Mouse (Mus musculus): ENCODE measurements around the gene Usp43. TPM values are rescaled to one million over a fixed set of nuclear protein-coding genes. Genes with fewer than 3 reads are reported as not detected.
A peak's percentile ranks its signal among the peaks of the same experiment; 100 is the strongest.

Usp43 gene
- polyA plus RNA-seq, 1 experiment from 2014 or later = 3.3 TPM

DNA sequence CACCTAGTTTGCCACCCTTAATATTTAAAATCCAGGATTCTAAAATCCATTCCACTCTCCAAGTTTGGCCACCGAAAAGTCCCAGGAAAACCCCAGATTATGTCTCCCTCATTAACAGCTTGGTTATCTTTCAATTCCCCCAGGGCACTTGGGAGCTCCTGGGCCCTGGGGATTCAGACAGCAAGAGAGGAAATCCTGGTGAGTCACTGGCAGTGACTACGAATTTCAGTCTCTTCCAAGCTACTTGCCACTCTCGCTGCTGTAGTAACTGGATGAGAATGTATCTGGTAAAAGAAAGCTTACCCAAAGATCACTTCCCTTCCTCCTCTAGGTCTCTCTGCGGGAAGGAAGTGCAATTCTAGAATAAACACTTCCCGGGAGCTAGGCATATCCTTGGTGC is 2.4 kb downstream of the Usp43 start:
- Histone ChIP-seq H3K9me3 (ENCODE audit: control insufficient read depth, low read length) (no peaks in the 10 kb centered on the region), H3K4me2 (replicated peaks; ENCODE audit: low read depth, low read length) (no peak overlapping the region), H3K9ac (ENCODE audit: low read depth, low read length) (no peak overlapping the region), H3K27me3 (ENCODE audit: control insufficient read depth, insufficient read depth, low read length) (0 out of 2 replicates have a peak, but pooled peaks cover 14% of the 10 kb centered on the region), H3K27ac (ENCODE audit: low read depth, low read length) (no peak overlapping the region), H3K36me3 (ENCODE audit: control insufficient read depth, insufficient read depth, low read length) (no peaks in the 10 kb centered on the region), H3K4me3 (ENCODE audit: low read length) (no peak overlapping the region), H3K4me1 (ENCODE audit: control insufficient read depth, insufficient read depth, low read length) (no peaks in the 10 kb centered on the region)
- ATAC-seq (ENCODE audit: low FRiP score, low TSS enrichment) = no peak
- 78% methylated on average over 5 of the region's 5 CpGs for WGBS

DNA sequence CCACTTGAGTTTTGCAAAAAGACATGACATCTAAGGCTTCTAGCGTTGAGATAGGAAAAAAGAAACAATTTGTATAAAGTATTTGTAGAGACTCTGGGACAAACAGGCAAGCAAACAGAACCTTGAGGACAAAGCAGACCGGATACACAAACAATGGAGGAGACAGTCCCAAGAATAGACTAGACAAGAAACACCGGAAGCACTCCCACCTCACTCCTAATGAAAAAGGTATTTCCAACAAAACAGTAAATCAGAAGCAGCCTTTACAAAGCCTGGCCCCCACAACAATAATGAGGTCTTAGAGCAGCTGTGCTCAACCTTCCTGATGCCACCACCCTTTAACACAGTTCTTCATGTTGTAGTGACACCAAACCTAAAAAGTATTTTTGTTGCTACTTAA is 4.8 kb downstream of the Usp43 start:
- Histone ChIP-seq H3K4me2 (replicated peaks; ENCODE audit: low read depth, low read length) (no peak overlapping the region), H3K4me1 (ENCODE audit: control insufficient read depth, insufficient read depth, low read length) (no peaks in the 10 kb centered on the region), H3K27ac (ENCODE audit: low read depth, low read length) (no peak overlapping the region), H3K36me3 (ENCODE audit: control insufficient read depth, insufficient read depth, low read length) (no peaks in the 10 kb centered on the region), H3K9ac (ENCODE audit: low read depth, low read length) (no peak overlapping the region), H3K4me3 (ENCODE audit: low read length) (no peak overlapping the region), H3K27me3 (ENCODE audit: control insufficient read depth, insufficient read depth, low read length) (0 out of 2 replicates have a peak, but pooled peaks cover 14% of the 10 kb centered on the region), H3K9me3 (ENCODE audit: control insufficient read depth, low read length) (no peaks in the 10 kb centered on the region)
- no peak for ATAC-seq (ENCODE audit: low FRiP score, low TSS enrichment)
- WGBS = 76% methylated on average over 3 of the region's 3 CpGs

DNA sequence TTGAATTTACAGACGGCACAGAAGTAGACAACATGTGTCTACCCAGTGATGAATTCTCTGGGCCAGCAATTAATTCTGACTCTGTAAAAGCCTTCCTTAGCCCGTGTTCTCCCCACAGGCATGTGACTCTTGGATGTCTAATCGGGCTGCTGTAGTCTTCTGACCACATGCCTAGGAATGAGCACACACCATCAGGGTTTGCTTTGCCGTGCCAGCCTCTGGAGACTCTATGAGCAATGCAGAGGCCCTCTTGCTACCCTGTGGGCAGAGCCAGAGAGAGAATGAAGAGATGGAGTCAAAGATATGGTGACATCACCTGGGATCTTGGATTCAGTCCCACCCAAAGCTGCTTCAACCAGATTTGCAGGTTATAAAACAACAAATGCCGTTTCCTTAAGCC is 10.9 kb downstream of the Usp43 start:
- H3K27ac ChIP-seq (ENCODE audit: low read depth, low read length) = no peak overlapping the region
- H3K4me2 ChIP-seq (replicated peaks; ENCODE audit: low read depth, low read length) = no peak overlapping the region
- no peaks in the 10 kb centered on the region for H3K36me3 ChIP-seq (ENCODE audit: control insufficient read depth, insufficient read depth, low read length)
- no peak overlapping the region for H3K9ac ChIP-seq (ENCODE audit: low read depth, low read length)
- 82% methylated on average over 5 of the region's 5 CpGs for WGBS
- H3K9me3 ChIP-seq (ENCODE audit: control insufficient read depth, low read length) = no peaks in the 10 kb centered on the region
- H3K4me1 ChIP-seq (ENCODE audit: control insufficient read depth, insufficient read depth, low read length) = no peaks in the 10 kb centered on the region
- ATAC-seq (ENCODE audit: low FRiP score, low TSS enrichment) = no peak
- no peaks in the 10 kb centered on the region for H3K27me3 ChIP-seq (ENCODE audit: control insufficient read depth, insufficient read depth, low read length)
- H3K4me3 ChIP-seq (ENCODE audit: low read length) = no peak overlapping the region

DNA sequence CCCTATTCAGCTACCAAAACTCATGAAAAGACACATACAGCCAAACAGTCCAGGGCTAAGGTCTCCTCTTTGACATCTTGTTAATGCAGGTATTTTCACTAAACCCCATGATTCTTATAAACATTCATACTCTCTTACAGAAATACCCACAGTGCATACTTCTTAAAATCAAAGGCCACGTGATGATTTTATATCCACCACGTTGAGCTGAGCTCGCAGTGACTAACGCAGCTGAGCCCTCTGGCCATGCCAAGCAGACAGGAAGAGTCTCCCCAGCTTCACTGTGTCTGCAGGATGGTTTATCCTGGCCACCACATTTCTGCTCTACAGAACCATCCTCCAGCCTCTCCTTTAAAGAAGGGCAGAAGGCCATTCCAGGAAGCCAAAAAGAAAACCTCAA is 18.2 kb downstream of the Usp43 start:
- no peak for ATAC-seq (ENCODE audit: low FRiP score, low TSS enrichment)
- no peaks in the 10 kb centered on the region for H3K27me3 ChIP-seq (ENCODE audit: control insufficient read depth, insufficient read depth, low read length)
- 91% methylated on average over 4 of the region's 4 CpGs for WGBS
- H3K9ac ChIP-seq (ENCODE audit: low read depth, low read length) = no peak overlapping the region
- H3K27ac ChIP-seq (ENCODE audit: low read depth, low read length) = no peak overlapping the region
- no peaks in the 10 kb centered on the region for H3K9me3 ChIP-seq (ENCODE audit: control insufficient read depth, low read length)
- H3K4me1 ChIP-seq (ENCODE audit: control insufficient read depth, insufficient read depth, low read length) = no peaks in the 10 kb centered on the region
- no peak overlapping the region for H3K4me3 ChIP-seq (ENCODE audit: low read length)
- H3K36me3 ChIP-seq (ENCODE audit: control insufficient read depth, insufficient read depth, low read length) = no peaks in the 10 kb centered on the region
- no peak overlapping the region for H3K4me2 ChIP-seq (replicated peaks; ENCODE audit: low read depth, low read length)

DNA sequence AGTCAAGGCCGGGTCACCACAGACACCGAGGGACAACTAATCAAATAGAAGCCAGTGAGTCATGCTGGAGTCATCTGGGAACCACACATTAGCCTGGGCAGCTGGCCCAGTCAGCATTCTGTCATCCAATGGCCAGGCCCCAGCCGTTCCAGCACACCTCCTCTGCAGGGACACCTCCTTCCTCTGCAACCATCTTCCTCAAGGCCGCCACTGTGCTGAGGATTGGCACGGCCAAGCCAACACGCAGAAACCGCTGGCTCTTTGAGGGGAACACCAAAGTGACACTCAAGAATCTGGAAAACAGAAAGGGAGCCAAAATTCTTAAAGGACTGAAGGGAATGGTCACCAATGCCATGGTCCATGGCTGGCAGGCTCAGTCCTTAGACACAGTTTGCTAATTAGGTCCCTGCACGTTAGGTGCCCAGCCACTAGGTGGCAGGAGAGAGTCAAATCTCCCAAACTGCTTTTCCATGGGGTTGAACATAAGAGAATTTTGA is 24.8 kb downstream of the Usp43 start:
- H3K9ac ChIP-seq (ENCODE audit: low read depth, low read length) = no peak overlapping the region
- 57% methylated on average over 8 of the region's 8 CpGs for WGBS
- H3K27ac ChIP-seq (ENCODE audit: low read depth, low read length) = no peak overlapping the region
- no peaks in the 10 kb centered on the region for H3K36me3 ChIP-seq (ENCODE audit: control insufficient read depth, insufficient read depth, low read length)
- no peaks in the 10 kb centered on the region for H3K4me1 ChIP-seq (ENCODE audit: control insufficient read depth, insufficient read depth, low read length)
- no peak overlapping the region for H3K4me2 ChIP-seq (replicated peaks; ENCODE audit: low read depth, low read length)
- ATAC-seq (ENCODE audit: low FRiP score, low TSS enrichment) = peak; percentile 68; the same call in 1 of the 2 replicates
- H3K27me3 ChIP-seq (ENCODE audit: control insufficient read depth, insufficient read depth, low read length) = no peaks in the 10 kb centered on the region
- H3K4me3 ChIP-seq (ENCODE audit: low read length) = no peak overlapping the region
- no peaks in the 10 kb centered on the region for H3K9me3 ChIP-seq (ENCODE audit: control insufficient read depth, low read length)

DNA sequence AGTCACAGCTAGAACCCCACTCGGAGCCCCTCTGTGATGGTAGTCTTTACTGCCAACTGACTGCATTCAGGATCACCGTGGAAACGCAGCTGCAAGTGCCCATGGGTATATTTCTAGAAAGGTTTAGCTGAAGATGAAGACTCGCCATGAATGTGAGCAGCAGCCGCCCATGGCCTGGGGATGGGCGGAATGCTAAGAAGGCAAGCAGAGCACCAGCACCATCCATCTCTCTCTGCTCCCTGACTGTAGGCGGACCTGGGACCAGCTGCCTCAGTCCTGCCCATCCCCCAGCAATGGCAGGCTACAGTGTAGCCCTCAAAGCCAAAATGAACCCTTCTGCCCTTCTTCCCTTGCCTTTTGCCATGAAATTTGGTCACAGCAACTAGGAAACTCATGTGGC is 26.3 kb downstream of the Usp43 start:
- H3K27ac ChIP-seq (ENCODE audit: low read depth, low read length) = no peak overlapping the region
- no peak for ATAC-seq (ENCODE audit: low FRiP score, low TSS enrichment)

DNA sequence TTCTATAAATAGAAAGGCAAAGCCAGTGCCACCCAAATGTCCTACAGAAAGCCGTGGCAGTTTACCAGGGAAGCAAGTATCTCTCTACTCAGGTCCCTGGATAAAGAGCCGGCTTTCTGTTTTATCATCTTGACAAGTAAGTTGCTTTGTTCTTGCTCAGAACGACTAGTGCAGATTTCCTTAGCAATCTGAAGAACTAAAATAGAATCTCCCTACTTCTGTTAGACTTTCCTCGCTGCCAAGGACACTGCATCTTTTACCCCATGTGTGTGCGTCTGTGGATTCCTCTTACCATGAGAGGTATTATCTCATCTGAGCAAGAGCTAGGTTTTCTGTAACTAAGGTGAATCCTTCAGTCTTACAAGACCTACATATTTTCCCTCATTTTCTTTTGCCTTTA is 33.4 kb downstream of the Usp43 start:
- no peak overlapping the region for H3K4me3 ChIP-seq (ENCODE audit: low read length)
- H3K27ac ChIP-seq (ENCODE audit: low read depth, low read length) = no peak overlapping the region
- ATAC-seq (ENCODE audit: low FRiP score, low TSS enrichment) = no peak
- H3K4me2 ChIP-seq (replicated peaks; ENCODE audit: low read depth, low read length) = no peak overlapping the region
- H3K9me3 ChIP-seq (ENCODE audit: control insufficient read depth, low read length) = no peaks in the 10 kb centered on the region
- H3K9ac ChIP-seq (ENCODE audit: low read depth, low read length) = no peak overlapping the region
- no peaks in the 10 kb centered on the region; the same call in 1 of the 2 replicates for H3K36me3 ChIP-seq (ENCODE audit: control insufficient read depth, insufficient read depth, low read length)
- WGBS = 85% methylated on average over 5 of the region's 5 CpGs
- no peaks in the 10 kb centered on the region for H3K4me1 ChIP-seq (ENCODE audit: control insufficient read depth, insufficient read depth, low read length)
- no peaks in the 10 kb centered on the region for H3K27me3 ChIP-seq (ENCODE audit: control insufficient read depth, insufficient read depth, low read length)

More for the DNA sequence above, 26.3 kb downstream of the Usp43 start:
- Histone ChIP-seq H3K4me1 (ENCODE audit: control insufficient read depth, insufficient read depth, low read length) (no peaks in the 10 kb centered on the region), H3K36me3 (ENCODE audit: control insufficient read depth, insufficient read depth, low read length) (no peaks in the 10 kb centered on the region), H3K9me3 (ENCODE audit: control insufficient read depth, low read length) (no peaks in the 10 kb centered on the region), H3K4me3 (ENCODE audit: low read length) (no peak overlapping the region), H3K27me3 (ENCODE audit: control insufficient read depth, insufficient read depth, low read length) (no peaks in the 10 kb centered on the region), H3K4me2 (replicated peaks; ENCODE audit: low read depth, low read length) (no peak overlapping the region), H3K9ac (ENCODE audit: low read depth, low read length) (no peak overlapping the region)
- 86% methylated on average over 7 of the region's 7 CpGs for WGBS

DNA sequence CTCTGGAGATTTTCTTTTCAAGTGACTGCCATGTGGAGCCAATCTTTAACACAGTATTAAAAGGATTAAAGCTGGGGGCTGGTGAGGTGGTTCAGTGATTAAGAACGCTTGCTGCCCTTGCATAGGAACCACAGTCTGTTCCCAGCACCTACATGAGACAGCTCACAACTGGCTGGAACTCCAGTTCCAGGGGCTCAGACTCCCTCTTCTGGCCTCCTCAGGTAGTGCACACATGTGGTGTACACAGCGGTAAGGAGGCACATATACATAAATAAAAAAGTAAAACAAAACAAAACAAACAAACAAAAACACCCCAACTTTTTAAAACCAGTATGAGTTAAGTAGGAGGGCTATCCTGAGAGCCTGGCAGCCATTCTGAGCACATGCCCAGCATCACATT is 36.0 kb downstream of the Usp43 start:
- no peak for ATAC-seq (ENCODE audit: low FRiP score, low TSS enrichment)
- H3K27ac ChIP-seq (ENCODE audit: low read depth, low read length) = no peak overlapping the region
- H3K27me3 ChIP-seq (ENCODE audit: control insufficient read depth, insufficient read depth, low read length) = no peaks in the 10 kb centered on the region
- no peak overlapping the region for H3K9ac ChIP-seq (ENCODE audit: low read depth, low read length)
- no peaks in the 10 kb centered on the region; the same call in 1 of the 2 replicates for H3K36me3 ChIP-seq (ENCODE audit: control insufficient read depth, insufficient read depth, low read length)
- H3K4me1 ChIP-seq (ENCODE audit: control insufficient read depth, insufficient read depth, low read length) = no peaks in the 10 kb centered on the region
- H3K4me3 ChIP-seq (ENCODE audit: low read length) = no peak overlapping the region
- WGBS = 95% methylated on average over 2 of the region's 2 CpGs
- no peaks in the 10 kb centered on the region for H3K9me3 ChIP-seq (ENCODE audit: control insufficient read depth, low read length)
- no peak overlapping the region for H3K4me2 ChIP-seq (replicated peaks; ENCODE audit: low read depth, low read length)

DNA sequence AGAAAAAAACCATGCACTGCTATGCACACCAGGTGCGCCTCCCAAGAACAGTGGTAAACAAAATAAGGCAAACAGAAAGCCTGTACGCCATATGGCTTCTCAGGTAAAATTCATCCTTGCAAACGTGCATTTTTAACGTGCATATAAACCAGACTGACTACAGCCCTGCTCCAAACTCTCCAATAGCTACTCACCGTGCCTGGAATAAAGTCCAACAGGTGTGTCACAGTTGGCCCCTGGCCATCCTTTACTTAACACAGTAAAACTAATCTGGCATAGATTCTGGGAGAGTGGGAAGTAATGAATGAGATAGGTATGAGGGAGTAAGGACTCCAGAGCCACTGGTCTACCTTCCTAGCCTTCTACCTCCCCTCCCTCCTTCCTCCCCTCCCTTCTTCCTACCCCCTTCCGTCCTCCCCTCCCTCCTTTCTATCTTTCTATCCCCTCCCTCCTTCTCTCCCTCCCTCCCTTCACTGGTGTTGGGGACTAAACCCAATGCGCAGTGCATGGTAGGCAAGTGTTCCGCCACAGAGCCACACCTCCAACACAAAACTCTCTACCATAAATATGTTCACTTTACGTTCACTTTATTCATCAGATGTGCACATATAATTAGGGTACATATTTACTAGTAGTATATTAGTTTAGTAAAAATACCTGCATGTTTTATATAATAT is 56.3 kb downstream of the Usp43 start:
- no peak overlapping the region for H3K4me3 ChIP-seq (ENCODE audit: low read length)
- H3K4me1 ChIP-seq (ENCODE audit: control insufficient read depth, insufficient read depth, low read length) = peaks cover 7% of the 10 kb centered on the region; the same call in 1 of the 2 replicates
- H3K4me2 ChIP-seq (replicated peaks; ENCODE audit: low read depth, low read length) = no peak overlapping the region
- no peaks in the 10 kb centered on the region for H3K36me3 ChIP-seq (ENCODE audit: control insufficient read depth, insufficient read depth, low read length)
- WGBS = 86% methylated on average over 9 of the region's 9 CpGs
- no peak for ATAC-seq (ENCODE audit: low FRiP score, low TSS enrichment)
- no peak overlapping the region for H3K27ac ChIP-seq (ENCODE audit: low read depth, low read length)
- no peaks in the 10 kb centered on the region for H3K27me3 ChIP-seq (ENCODE audit: control insufficient read depth, insufficient read depth, low read length)
- no peak overlapping the region for H3K9ac ChIP-seq (ENCODE audit: low read depth, low read length)
- H3K9me3 ChIP-seq (ENCODE audit: control insufficient read depth, low read length) = no peaks in the 10 kb centered on the region
